Mouse (Mus musculus): ENCODE measurements at regions not wholly inside any gene's neighbourhood (a gene's known extent, or its start where the extent isn't known, plus 50 kb on each side); places are given as distances from the start of the nearest gene placed in this dataset.
"Not testable (repeated sequence)": the region's sequence is repeated elsewhere in the genome, so short reads cannot be mapped to it uniquely, and the experiment has no call there.

- peak; percentile 73 for DNase-seq (ENCODE audit: low read depth, low spot score)
Measured at GRCm38 (mm10) chr10:69044171-69044651, 107.0 kb upstream of the Rhobtb1 start.

- no peak for DNase-seq (ENCODE audit: low read depth, low spot score)
Measured at GRCm38 (mm10) chr10:69045275-69045674, 106.0 kb upstream of the Rhobtb1 start.

- DNase-seq (ENCODE audit: low read depth, low spot score) = peak; percentile 66
Measured at GRCm38 (mm10) chr10:69046008-69046555, 105.2 kb upstream of the Rhobtb1 start.

GRCm38 (mm10) chr10:69078008-69078407, 73.2 kb upstream of the Rhobtb1 start:
- DNase-seq (ENCODE audit: low read depth, low spot score) = no peak

- DNase-seq (ENCODE audit: low read depth, low spot score) = no peak
Measured at GRCm38 (mm10) chr10:69086184-69086583, 65.0 kb upstream of the Rhobtb1 start.

GRCm38 (mm10) chr10:69091872-69092271, 59.4 kb upstream of the Rhobtb1 start:
- DNase-seq (ENCODE audit: low read depth, low spot score) = no peak

- no peak for DNase-seq (ENCODE audit: low read depth, low spot score)
Measured at GRCm38 (mm10) chr10:69100021-69100420, 51.2 kb upstream of the Rhobtb1 start.

GRCm38 (mm10) chr10:69100742-69101141, 50.5 kb upstream of the Rhobtb1 start:
- not testable (repeated sequence) for DNase-seq (ENCODE audit: low read depth, low spot score)

Data from mesoderm, embryonic 11.5 days (tissue).